Mouse (Mus musculus) ES-E14 (cell line): Measurements from ENCODE around the gene Tiam1. TPM values are rescaled to one million over a fixed set of nuclear protein-coding genes. Genes with fewer than 3 reads are reported as not detected.

Source experiments
- DNase-seq: peaks from one replicate; pipeline ENCODE4 v3.0.0-alpha.2; 2013; ENCODE audit warnings: low read depth, low spot score
- H3K27ac ChIP-seq: 2 replicates; pipeline ENCODE4 v1.5.1; 2012; ENCODE audit warnings: low read depth, mild to moderate bottlenecking, low read length, moderate library complexity, mixed read lengths; ENCODE audit not compliant: poor library complexity, insufficient read depth, severe bottlenecking
- H3K36me3 ChIP-seq: 2 replicates; pipeline ENCODE4 v1.6.1; 2012; ENCODE audit warnings: mild to moderate bottlenecking, low read length, moderate library complexity, mixed read lengths; ENCODE audit not compliant: control insufficient read depth, poor library complexity, insufficient read depth, severe bottlenecking
- H3K4me1 ChIP-seq, 2 experiments: fragments of 150-350 bp in 1 of 2; sonication (generic) in 1 of 2; 2 replicates each; pipeline ENCODE4 v1.6.1; 2012; ENCODE audit warnings: low read length in 2 of 2, mild to moderate bottlenecking in 1 of 2, mixed read lengths in 1 of 2; ENCODE audit not compliant: control insufficient read depth in 2 of 2, insufficient read depth in 2 of 2, poor library complexity in 1 of 2
- H3K4me3 ChIP-seq, 2 experiments: fragments of 150-350 bp in 1 of 2; sonication (generic) in 1 of 2; 2 replicates each; pipeline ENCODE4 v1.5.1; 2012; ENCODE audit warnings: low read length in 2 of 2, low read depth in 1 of 2, mild to moderate bottlenecking in 1 of 2, mixed read lengths in 1 of 2; ENCODE audit not compliant: insufficient read depth in 1 of 2, poor library complexity in 1 of 2, severe bottlenecking in 1 of 2
- H3K9ac ChIP-seq: 2 replicates; pipeline ENCODE4 v1.6.1; 2012; ENCODE audit warnings: low read depth, mild to moderate bottlenecking, low read length, mixed read lengths; ENCODE audit not compliant: poor library complexity, insufficient read depth, severe bottlenecking
- H3K9me3 ChIP-seq: fragments of 150-350 bp; sonication (generic); 2 replicates; pipeline ENCODE4 v1.6.1; 2012; ENCODE audit warnings: low read depth, mild to moderate bottlenecking, low read length; ENCODE audit not compliant: control insufficient read depth, insufficient read depth
- CHD2 ChIP-seq: IDR thresholded peaks from 2 replicates; pipeline ENCODE4 v1.6.1; 2014; ENCODE audit warnings: mild to moderate bottlenecking, low read depth, low read length, inconsistent platforms
- HCFC1 ChIP-seq: IDR thresholded peaks from 2 replicates; pipeline ENCODE4 v1.6.1; 2012; ENCODE audit warnings: low read length, inconsistent platforms, borderline replicate concordance; ENCODE audit not compliant: insufficient read depth
- MAFK ChIP-seq: IDR thresholded peaks from 2 replicates; pipeline ENCODE4 v1.6.1; 2014; ENCODE audit warnings: mild to moderate bottlenecking, low read depth, low read length, inconsistent platforms; ENCODE audit not compliant: insufficient read depth
- ZC3H11A ChIP-seq: IDR thresholded peaks from 2 replicates; pipeline ENCODE4 v1.6.1; 2012; ENCODE audit warnings: low read depth, mild to moderate bottlenecking, inconsistent platforms, low read length, borderline replicate concordance
- ZNF384 ChIP-seq: IDR thresholded peaks from 2 replicates; pipeline ENCODE4 v1.6.1; 2012; ENCODE audit warnings: low read depth, low read length, inconsistent platforms
- in situ Hi-C, 2 experiments: fragments of 600-800 bp; cut with MboI; formaldehyde crosslinking; loops; one replicate each; pipeline ENCODE4 v1.15.1; 2025; ENCODE audit warnings: low sequenced_read_pairs in 2 of 2, inconsistent platforms in 1 of 2; ENCODE audit not compliant: unreplicated experiment in 2 of 2
- total RNA-seq: library from RNA; depleted of rRNA; stranded (reverse); fragments of 300-350 nt; gene quantifications from 2 replicates; pipeline ENCODE4 v1.2.3, GENCODE M21; 2012

The Tiam1 gene
- total RNA-seq, 1 experiment = 15.7 TPM

GRCm38 (mm10) chr16:90042386-90042785 is 101.2 kb downstream of the Tiam1 start:
- H3K4me1 ChIP-seq = 0 out of 4 replicates have a peak, but pooled peaks cover 0 to 3% of the 10 kb centered on the region in 2 experiments
- no peaks in the 10 kb centered on the region for H3K9me3 ChIP-seq
- no peak overlapping the region for H3K4me3 ChIP-seq
- in situ Hi-C loops = no loop called here
- no peak for DNase-seq
- TF ChIP-seq CHD2 (no peak), ZC3H11A (no peak), ZNF384 (no peak), HCFC1 (no peak)
- no peak overlapping the region for H3K9ac ChIP-seq
- H3K27ac ChIP-seq = no peak overlapping the region
- H3K36me3 ChIP-seq = no peaks in the 10 kb centered on the region

DNA sequence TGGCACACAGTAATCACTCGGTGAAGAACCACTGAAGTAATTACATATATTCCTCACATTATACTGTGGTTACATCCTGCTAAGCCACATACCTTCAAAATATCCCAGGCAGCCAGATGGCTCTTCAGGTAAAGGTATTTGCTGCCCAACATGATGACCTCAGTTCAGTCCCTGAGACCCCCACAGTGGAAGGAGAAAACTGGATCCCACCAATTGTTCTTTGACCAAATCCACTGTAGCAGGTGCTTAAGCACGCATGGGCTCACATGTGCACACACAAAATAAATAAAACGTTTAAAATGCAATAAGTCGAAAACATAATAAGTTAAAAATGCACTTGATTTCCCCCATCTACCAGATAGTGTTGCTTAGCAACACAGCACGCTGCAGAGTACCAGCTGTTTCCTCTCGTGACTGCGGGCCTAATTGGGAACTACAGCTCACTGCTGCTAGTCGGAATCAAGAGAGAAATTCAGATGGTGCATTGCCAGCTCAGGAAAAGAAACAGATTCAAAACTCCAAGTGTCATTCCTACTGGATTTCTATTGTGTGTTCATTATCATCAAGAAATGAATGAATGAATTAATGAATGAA is 102.7 kb downstream of the Tiam1 start:
- Histone ChIP-seq H3K4me1 (0 out of 4 replicates have a peak, but pooled peaks cover 0 to 3% of the 10 kb centered on the region in 2 experiments), H3K9me3 (no peaks in the 10 kb centered on the region), H3K4me3 (no peak overlapping the region), H3K9ac (no peak overlapping the region), H3K27ac (no peak overlapping the region), H3K36me3 (no peaks in the 10 kb centered on the region)
- DNase-seq = no peak
- in situ Hi-C loops = no loop called here
- TF ChIP-seq HCFC1 (no peak), MAFK (no peak), ZC3H11A (no peak), ZNF384 (no peak), CHD2 (no peak)

DNA sequence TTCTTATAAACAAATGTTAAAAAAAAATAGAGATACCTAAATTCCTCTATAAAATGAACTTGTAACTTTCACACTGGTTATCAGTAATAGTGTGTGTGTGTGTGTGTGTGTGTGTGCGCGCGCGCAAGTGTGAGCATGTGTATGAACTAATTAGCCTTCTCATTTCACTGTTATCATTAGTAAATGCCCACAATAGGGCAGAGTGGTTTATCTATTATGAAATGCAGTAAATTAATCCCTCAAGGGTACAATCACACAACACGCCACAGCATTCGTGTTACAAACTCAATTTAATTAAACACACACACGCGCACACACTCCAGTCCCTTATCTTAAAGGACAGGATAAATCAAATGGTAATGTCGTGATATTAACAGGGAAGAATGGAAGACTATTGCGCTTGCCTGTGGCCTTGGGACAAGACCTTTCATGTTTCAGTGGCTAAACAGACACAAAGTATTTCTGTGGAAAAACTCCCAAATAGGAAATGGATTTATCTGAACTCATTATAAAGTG is 107.9 kb downstream of the Tiam1 start:
- Histone ChIP-seq H3K36me3 (no peaks in the 10 kb centered on the region), H3K27ac (no peak overlapping the region), H3K9ac (no peak overlapping the region), H3K9me3 (no peaks in the 10 kb centered on the region), H3K4me3 (no peak overlapping the region), H3K4me1 (no peaks in the 10 kb centered on the region)
- in situ Hi-C loops = no loop called here
- no peak for DNase-seq
- TF ChIP-seq CHD2 (no peak), ZC3H11A (no peak), HCFC1 (no peak), ZNF384 (no peak), MAFK (no peak)

DNA sequence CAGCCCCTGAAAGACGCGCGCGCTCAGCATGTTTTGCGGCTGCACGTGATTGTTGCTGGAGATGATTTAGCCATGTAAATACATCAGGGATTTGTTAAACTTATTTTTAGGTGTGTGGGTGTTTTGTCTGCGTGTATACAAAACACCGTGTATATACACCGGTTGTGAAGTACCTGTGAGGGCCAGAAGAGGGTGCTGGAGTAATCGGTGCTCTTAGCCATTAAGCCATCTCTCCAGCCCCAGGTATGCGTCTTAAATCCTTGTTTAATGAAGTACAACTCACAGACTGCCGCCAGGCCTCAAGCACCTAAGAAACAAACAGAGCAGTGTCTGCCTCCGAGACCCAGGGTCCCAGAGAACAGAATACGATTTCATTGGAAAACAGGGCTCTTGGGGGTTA is 113.2 kb downstream of the Tiam1 start:
- Histone ChIP-seq H3K9ac (no peak overlapping the region), H3K36me3 (no peaks in the 10 kb centered on the region), H3K27ac (no peak overlapping the region), H3K9me3 (no peaks in the 10 kb centered on the region), H3K4me3 (no peak overlapping the region), H3K4me1 (no peaks in the 10 kb centered on the region)
- in situ Hi-C loops = no loop called here
- TF ChIP-seq MAFK = peak; percentile 33; the same call in 1 of the 2 replicates
- TF ChIP-seq ZC3H11A = peak; percentile 42; the same call in 1 of the 2 replicates
- TF ChIP-seq CHD2 = no peak
- DNase-seq = peak; percentile 49

DNA sequence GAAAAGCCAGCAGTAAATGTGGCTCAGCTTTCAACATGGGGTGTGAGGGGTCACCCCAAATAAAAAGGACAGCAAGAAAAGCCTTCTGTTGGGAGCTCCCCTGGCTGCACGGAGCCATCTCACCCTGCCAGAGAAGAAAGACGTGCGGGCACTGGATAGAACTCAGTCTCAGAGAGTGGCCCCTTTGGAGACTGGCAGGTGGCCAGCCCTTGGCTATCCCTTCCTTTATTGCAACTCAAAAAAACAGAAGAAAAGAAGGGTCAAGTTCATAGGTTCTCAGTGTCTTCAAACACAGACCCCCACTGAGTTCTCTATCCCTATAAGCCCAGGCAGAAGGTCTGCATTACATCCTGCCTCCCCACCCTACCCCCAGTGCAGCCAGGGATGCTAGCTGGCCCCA is 115.7 kb downstream of the Tiam1 start:
- Histone ChIP-seq H3K4me1 (no peaks in the 10 kb centered on the region), H3K4me3 (no peak overlapping the region), H3K9me3 (no peaks in the 10 kb centered on the region), H3K9ac (no peak overlapping the region), H3K36me3 (no peaks in the 10 kb centered on the region), H3K27ac (no peak overlapping the region)
- DNase-seq = no peak
- in situ Hi-C loops = no loop called here
- no peak for TF ChIP-seq CHD2
- no peak for TF ChIP-seq ZC3H11A
- no peak for TF ChIP-seq MAFK
- no peak for TF ChIP-seq ZNF384
